Comparison of ENCODE assay signal across 8 mouse cellular contexts in the genomic region with DNA sequence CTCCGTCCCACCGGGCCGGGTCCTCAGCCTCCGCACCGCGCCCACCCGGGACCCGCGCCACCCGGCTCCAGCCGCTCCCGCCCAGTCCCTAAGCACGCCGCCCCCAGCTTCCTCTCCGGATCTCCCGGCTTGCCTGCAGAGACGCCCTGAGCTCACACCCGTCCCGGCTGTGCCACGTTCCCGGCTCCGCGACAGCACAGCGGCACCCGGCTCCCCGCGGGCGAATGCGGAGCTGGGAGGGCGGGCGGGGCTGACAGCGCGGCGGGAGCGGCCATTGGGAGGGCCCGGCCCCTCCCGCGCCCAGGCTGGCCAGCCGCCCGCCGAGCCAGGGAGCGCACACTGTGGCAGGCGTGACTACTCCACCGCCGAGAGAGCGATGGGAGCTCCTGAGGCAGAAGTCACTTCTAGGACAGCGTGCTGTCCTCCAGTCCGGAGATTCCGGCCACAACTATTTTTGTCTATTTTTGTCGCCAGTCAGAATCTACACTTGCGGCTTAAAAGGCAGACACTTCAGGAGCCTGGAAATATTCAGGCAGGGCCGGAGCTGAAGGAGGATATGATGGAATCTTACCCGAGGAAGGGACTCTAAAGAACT. TPM values are rescaled to one million over a fixed set of nuclear protein-coding genes. Genes with fewer than 3 reads are reported as not detected.
A peak's percentile ranks its signal among the peaks of the same experiment; 100 is the strongest.
DNase-seq lines count a peak whose midpoint lies in the region; ATAC-seq lines count a peak whose summit lies in the region.

TSS of gene Heatr5a (minus strand) at position 252 of the 595 bp plus-strand sequence.

- peak within 1 kb of the TSS; percentile 90 for H3K9ac ChIP-seq in heart, embryonic 15.5 days
- peak within 1 kb of the TSS; percentile 95 for H3K9ac ChIP-seq in liver, embryonic 15.5 days
- H3K9ac ChIP-seq in neural tube, embryonic 12.5 days = peak within 1 kb of the TSS; percentile 86

- H3K27me3 ChIP-seq in forebrain, embryonic 10.5 days (ENCODE audit: poor library complexity, severe bottlenecking) = no peaks in the 10 kb centered on the region
- H3K27me3 ChIP-seq in heart, embryonic 15.5 days = no peaks in the 10 kb centered on the region
- no peaks in the 10 kb centered on the region for H3K27me3 ChIP-seq in liver, embryonic 15.5 days
- no peaks in the 10 kb centered on the region for H3K27me3 ChIP-seq in neural tube, embryonic 12.5 days (replicated peaks)

- H3K4me2 ChIP-seq in heart, embryonic 15.5 days = peak within 1 kb of the TSS; percentile 62
- H3K4me2 ChIP-seq in liver, embryonic 15.5 days = peak within 1 kb of the TSS; percentile 74
- H3K4me2 ChIP-seq in neural tube, embryonic 12.5 days (replicated peaks) = peak within 1 kb of the TSS; percentile 80

- H3K4me1 ChIP-seq in forebrain, embryonic 10.5 days = peaks cover 18% of the 10 kb centered on the region
- H3K4me1 ChIP-seq in heart, embryonic 15.5 days (replicated peaks) = peaks cover 12% of the 10 kb centered on the region
- peaks cover 25% of the 10 kb centered on the region for H3K4me1 ChIP-seq in liver, embryonic 15.5 days (replicated peaks)
- no peaks in the 10 kb centered on the region for H3K4me1 ChIP-seq in neural tube, embryonic 12.5 days

- 1% methylated on average over 53 of the region's 53 CpGs for WGBS in forebrain, embryonic 10.5 days
- under 1% methylated on average over 45 of the region's 53 CpGs for WGBS in heart, embryonic 15.5 days
- under 1% methylated on average over 53 of the region's 53 CpGs for WGBS in liver, embryonic 15.5 days (ENCODE audit: insufficient replicate concordance)
- under 1% methylated on average over 49 of the region's 53 CpGs for WGBS in neural tube, embryonic 12.5 days

- DNase-seq in c-Kit-negative CD71-positive TER-119-positive erythroid progenitor cells, embryonic 14.5 days (ENCODE audit: low read depth, low spot score) = peak; percentile 73
- peak; percentile 81 for DNase-seq in forebrain, embryonic 10.5 days (ENCODE audit: extremely low spot score, low spot score)
- DNase-seq in kidney, postnatal 36 days = peak; percentile 93 to 96
- peak; percentile 58 for DNase-seq in telencephalon, adult 2 months (ENCODE audit: low read depth, low spot score)

- H3K4me3 ChIP-seq in forebrain, embryonic 10.5 days = peak within 1 kb of the TSS; percentile 95
- peak within 1 kb of the TSS; percentile 91 for H3K4me3 ChIP-seq in heart, embryonic 15.5 days
- peak within 1 kb of the TSS; percentile 96 for H3K4me3 ChIP-seq in liver, embryonic 15.5 days (replicated peaks)
- H3K4me3 ChIP-seq in neural tube, embryonic 12.5 days = peak within 1 kb of the TSS; percentile 88

- no peaks in the 10 kb centered on the region for H3K36me3 ChIP-seq in forebrain, embryonic 10.5 days (replicated peaks)
- H3K36me3 ChIP-seq in heart, embryonic 15.5 days = no peaks in the 10 kb centered on the region
- no peaks in the 10 kb centered on the region for H3K36me3 ChIP-seq in liver, embryonic 15.5 days (replicated peaks)
- H3K36me3 ChIP-seq in neural tube, embryonic 12.5 days = no peaks in the 10 kb centered on the region

- ATAC-seq in CD4-positive, CD25-positive, alpha-beta regulatory T cell, adult 4 months = peak; percentile 91
- peak; percentile 98 for ATAC-seq in heart, embryonic 15.5 days (replicated peaks; ENCODE audit: insufficient number of reproducible peaks, insufficient read depth, low FRiP score, low read depth)
- peak; percentile 98 for ATAC-seq in liver, embryonic 15.5 days (ENCODE audit: insufficient read depth)
- ATAC-seq in neural tube, embryonic 12.5 days (ENCODE audit: low FRiP score, low read depth) = peak; percentile 95

- peak within 1 kb of the TSS; percentile 94 for H3K27ac ChIP-seq in forebrain, embryonic 10.5 days
- peak within 1 kb of the TSS; percentile 93 for H3K27ac ChIP-seq in heart, embryonic 15.5 days
- H3K27ac ChIP-seq in liver, embryonic 15.5 days (replicated peaks) = peak within 1 kb of the TSS; percentile 96
- H3K27ac ChIP-seq in neural tube, embryonic 12.5 days = peak within 1 kb of the TSS; percentile 72

- peaks cover 3% of the 10 kb centered on the region; the same call in 1 of the 2 replicates for H3K9me3 ChIP-seq in forebrain, embryonic 10.5 days
- no peaks in the 10 kb centered on the region for H3K9me3 ChIP-seq in heart, embryonic 15.5 days (replicated peaks)
- H3K9me3 ChIP-seq in liver, embryonic 15.5 days (replicated peaks) = no peaks in the 10 kb centered on the region
- no peaks in the 10 kb centered on the region for H3K9me3 ChIP-seq in neural tube, embryonic 12.5 days

RNA-seq across cellular contexts. Expression of gene Heatr5a, which starts in this region (rescaled TPM):
- polyA plus RNA-seq in CD4-positive, CD25-positive, alpha-beta regulatory T cell, adult 4 months (2017; shearing (Covaris generic)) = 10 to 100 TPM in 1 of 2 experiments, 1 to 10 TPM in 1; 9.8 to 10.6 TPM
- 14.0 and 14.5 TPM in 2 replicates for polyA plus RNA-seq in forebrain, embryonic 10.5 days (2016; fragmentation: Nextera tagmentation; extraction: Ambion mirVana)
- polyA plus RNA-seq in heart, embryonic 15.5 days (2015; fragmentation: Nextera tagmentation; extraction: Ambion mirVana) = 6.2 and 8.5 TPM in 2 replicates
- polyA plus RNA-seq in liver, embryonic 15.5 days (2015; fragmentation: Nextera tagmentation; extraction: Ambion mirVana) = 4.9 and 5.1 TPM in 2 replicates
- polyA plus RNA-seq in neural tube, embryonic 12.5 days (2016; fragmentation: Nextera tagmentation; extraction: Ambion mirVana) = 7.8 and 8.5 TPM in 2 replicates

Comparison
In these comparisons a context has a peak if more than half of its experiments do, and no peak if none do; other contexts are left out.
1. Peak in every context shown above with its lines: DNase-seq, ATAC-seq, H3K4me3 ChIP-seq and H3K27ac ChIP-seq.